Mouse (Mus musculus): ENCODE results near the gene Auts2.

DNA sequence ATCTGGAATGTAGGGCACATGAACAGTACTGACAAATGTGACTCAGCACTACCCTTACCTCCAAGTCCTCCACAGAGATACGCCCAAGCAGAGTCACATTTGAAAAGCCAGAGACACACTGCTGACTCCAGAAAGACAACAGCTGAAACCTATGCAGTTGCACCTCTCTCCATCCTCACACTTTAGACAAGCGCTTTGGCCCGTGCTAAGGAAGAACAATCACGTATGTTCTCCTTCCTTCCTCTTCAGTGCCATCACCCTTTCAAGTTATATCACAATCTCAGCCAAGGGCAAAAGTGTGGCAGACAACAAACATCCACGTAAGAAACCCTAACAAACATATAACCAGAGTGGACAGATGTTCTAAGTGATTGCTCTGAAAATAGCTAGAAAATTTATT is 374.9 kb downstream of the Auts2 start:
- TF ChIP-seq CTCF (IDR thresholded peaks at IDR 0.05; ENCODE audit: borderline replicate concordance, insufficient read depth, low read depth, low read length) = no peak
- no peak for TF ChIP-seq POLR2A (IDR thresholded peaks at IDR 0.05; ENCODE audit: borderline replicate concordance, insufficient read depth, low read length)

All from cerebellum, adult 2 months (tissue).